8 mouse cellular contexts compared by ENCODE assay signal in genomic region chr7:112022506-112023149, GRCm38 (mm10). TPM values are rescaled to one million over a fixed set of nuclear protein-coding genes. Genes with fewer than 3 reads are reported as not detected.
DNase-seq lines count a peak whose midpoint lies in the region; ATAC-seq and TF ChIP-seq lines count a peak whose summit lies in the region.

No protein-coding gene starts in this region.

- H3K4me2 ChIP-seq in kidney, embryonic 16.5 days (replicated peaks; ENCODE audit: low read depth, low read length) = peak overlapping the region; percentile 87
- peak overlapping the region; percentile 88 for H3K4me2 ChIP-seq in forebrain, embryonic 13.5 days
- H3K4me2 ChIP-seq in liver, embryonic 14.5 days (ENCODE audit: low read depth) = peak overlapping the region; percentile 78

- no peak for DNase-seq in kidney, adult 18-20 months
- DNase-seq in adipocyte (ENCODE audit: low spot score) = peak; percentile 17
- no peak for DNase-seq in liver, embryonic 14.5 days (ENCODE audit: low read depth in 3 of 3, low spot score in 3 of 3)
- no peak for DNase-seq in adrenal gland, adult 18-20 months (ENCODE audit: low spot score in 2 of 2)
- DNase-seq in thymus, postnatal 10 days (ENCODE audit: low spot score in 2 of 2) = no peak
- DNase-seq in right cerebral cortex, postnatal 10 days (ENCODE audit: low spot score in 2 of 2) = no peak

- H3K36me3 ChIP-seq in kidney, embryonic 16.5 days (ENCODE audit: insufficient read depth, low read length) = no peaks in the 10 kb centered on the region
- H3K36me3 ChIP-seq in forebrain, embryonic 13.5 days (ENCODE audit: poor library complexity, severe bottlenecking) = no peaks in the 10 kb centered on the region
- no peaks in the 10 kb centered on the region for H3K36me3 ChIP-seq in liver, embryonic 14.5 days (replicated peaks; ENCODE audit: control insufficient read depth, insufficient read depth, low read depth)

- peak overlapping the region; percentile 98 for H3K27ac ChIP-seq in kidney, embryonic 16.5 days (ENCODE audit: low read length)
- H3K27ac ChIP-seq in forebrain, embryonic 13.5 days = peak overlapping the region; percentile 97
- peak overlapping the region; percentile 68 for H3K27ac ChIP-seq in liver, embryonic 14.5 days

- WGBS in kidney, embryonic 16.5 days = 25% methylated on average over 17 of the region's 17 CpGs
- 6% methylated on average over 17 of the region's 17 CpGs for WGBS in forebrain, embryonic 13.5 days
- WGBS in liver, embryonic 14.5 days (ENCODE audit: insufficient replicate concordance) = 29% methylated on average over 17 of the region's 17 CpGs

- peak; percentile 50 for ATAC-seq in kidney, embryonic 16.5 days (ENCODE audit: low FRiP score, low TSS enrichment)
- ATAC-seq in forebrain, embryonic 13.5 days = peak; percentile 53
- ATAC-seq in liver, embryonic 14.5 days (ENCODE audit: insufficient read depth) = peak; percentile 7

- peaks cover 35% of the 10 kb centered on the region for H3K4me1 ChIP-seq in kidney, embryonic 16.5 days (ENCODE audit: insufficient read depth, low read length)
- peaks cover 37% of the 10 kb centered on the region for H3K4me1 ChIP-seq in forebrain, embryonic 13.5 days
- H3K4me1 ChIP-seq in liver, embryonic 14.5 days (replicated peaks; ENCODE audit: control insufficient read depth in 2 of 2, insufficient read depth in 2 of 2, low read length in 1 of 2) = peaks cover 10 to 20% of the 10 kb centered on the region in 2 experiments

- peak overlapping the region; percentile 86 for H3K4me3 ChIP-seq in kidney, embryonic 16.5 days (ENCODE audit: low read length)
- H3K4me3 ChIP-seq in forebrain, embryonic 13.5 days = peak overlapping the region; percentile 89
- peak overlapping the region; percentile 85 to 96 for H3K4me3 ChIP-seq in liver, embryonic 14.5 days (ENCODE audit: insufficient read depth in 1 of 2, low read depth in 2 of 2, low read length in 2 of 2)

- TF ChIP-seq CTCF in liver, embryonic 14.5 days (IDR thresholded peaks at IDR 0.05; ENCODE audit: low read depth) = no peak

- no peaks in the 10 kb centered on the region for H3K27me3 ChIP-seq in kidney, embryonic 16.5 days (ENCODE audit: insufficient read depth, low read length)
- no peaks in the 10 kb centered on the region for H3K27me3 ChIP-seq in forebrain, embryonic 13.5 days
- H3K27me3 ChIP-seq in liver, embryonic 14.5 days (ENCODE audit: control insufficient read depth, insufficient read depth, low read length) = no peaks in the 10 kb centered on the region

- H3K9me3 ChIP-seq in kidney, embryonic 16.5 days (ENCODE audit: low read length) = no peaks in the 10 kb centered on the region
- no peaks in the 10 kb centered on the region for H3K9me3 ChIP-seq in forebrain, embryonic 13.5 days (replicated peaks)
- no peaks in the 10 kb centered on the region for H3K9me3 ChIP-seq in liver, embryonic 14.5 days (ENCODE audit: control insufficient read depth, low read length)

- H3K9ac ChIP-seq in kidney, embryonic 16.5 days (replicated peaks; ENCODE audit: low read length) = peak overlapping the region; percentile 98
- peak overlapping the region; percentile 97 for H3K9ac ChIP-seq in forebrain, embryonic 13.5 days
- H3K9ac ChIP-seq in liver, embryonic 14.5 days (replicated peaks) = peak overlapping the region; percentile 86

- TF ChIP-seq EP300 in liver, embryonic 14.5 days (IDR thresholded peaks at IDR 0.05; ENCODE audit: low read depth) = no peak

RNA-seq across cellular contexts. Expression of gene Usp47, which starts 0.7 kb away (rescaled TPM):
- 63.4 and 65.2 TPM in 2 replicates for polyA plus RNA-seq in kidney, embryonic 16.5 days (2015; fragmentation: Nextera tagmentation; extraction: Ambion mirVana)
- 77.1 and 85.3 TPM in 2 replicates for polyA plus RNA-seq in forebrain, embryonic 13.5 days (2015; fragmentation: Nextera tagmentation; extraction: Ambion mirVana)
- 6.6 and 11.4 TPM in 2 replicates for polyA plus RNA-seq in liver, embryonic 14.5 days (2012; rRNA removed)
- polyA plus RNA-seq in liver, embryonic 14.5 days (2014; fragmentation: Nextera tagmentation; extraction: Ambion mirVana) = 20.3 and 20.9 TPM in 2 replicates
- 10 to 100 TPM; 62.1 to 66.6 TPM for total RNA-seq in adrenal gland, adult 18-20 months (2021)
